Mouse (Mus musculus) midbrain, postnatal 0 days (tissue): ENCODE data around the gene Olfr937. TPM values are rescaled to one million over a fixed set of nuclear protein-coding genes. Genes with fewer than 3 reads are reported as not detected.

Experiments used
- ATAC-seq: fragments of 200-750 bp; cut with Nextera tagmentation; 2 replicates; pipeline ENCODE4 v1.8.0; 2017; ENCODE audit warnings: moderate number of reproducible peaks, mild to moderate bottlenecking, moderate TSS enrichment, moderate library complexity; ENCODE audit not compliant: low FRiP score
- DNase-seq: peaks from one replicate; pipeline ENCODE4 v3.0.0-alpha.2; 2015; ENCODE audit warnings: low spot score
- H3K27ac ChIP-seq: fragments of 300-500 bp; sonication (generic); 2 replicates; pipeline ENCODE4 v1.5.1; 2014; ENCODE audit warnings: low read depth, mild to moderate bottlenecking, low read length, mixed read lengths
- H3K27me3 ChIP-seq: fragments of 300-500 bp; sonication (generic); 2 replicates; pipeline ENCODE4 v1.6.1; 2014; ENCODE audit warnings: low read length, control low read depth, mixed read lengths; ENCODE audit not compliant: insufficient read depth
- H3K36me3 ChIP-seq: fragments of 300-500 bp; sonication (generic); 2 replicates; pipeline ENCODE4 v1.6.1; 2014; ENCODE audit warnings: low read length, control low read depth, mixed read lengths; ENCODE audit not compliant: insufficient read depth
- H3K4me1 ChIP-seq: fragments of 300-500 bp; sonication (generic); 2 replicates; pipeline ENCODE4 v1.6.1; 2014; ENCODE audit warnings: mild to moderate bottlenecking, control low read depth, antibody characterized with exemption, low read length, mixed read lengths; ENCODE audit not compliant: insufficient read depth
- H3K4me2 ChIP-seq: fragments of 300-500 bp; sonication (generic); 2 replicates; pipeline ENCODE4 v1.6.1; 2014; ENCODE audit warnings: low read depth, mild to moderate bottlenecking, low read length, mixed read lengths; ENCODE audit not compliant: poor library complexity, severe bottlenecking
- H3K4me3 ChIP-seq: fragments of 300-500 bp; sonication (generic); 2 replicates; pipeline ENCODE4 v1.5.1; 2014; ENCODE audit warnings: low read depth, mild to moderate bottlenecking, low read length, moderate library complexity
- H3K9ac ChIP-seq: fragments of 300-500 bp; sonication (generic); replicated peaks from 2 replicates; pipeline ENCODE4 v1.6.1; 2014; ENCODE audit warnings: mild to moderate bottlenecking, low read length, moderate library complexity, mixed read lengths; ENCODE audit not compliant: poor library complexity, severe bottlenecking
- H3K9me3 ChIP-seq: fragments of 300-500 bp; sonication (generic); 2 replicates; pipeline ENCODE4 v1.6.1; 2016; ENCODE audit warnings: low read length, control low read depth
- CTCF ChIP-seq: IDR thresholded peaks from 2 replicates; pipeline ENCODE4 v1.5.1; 2016; ENCODE audit warnings: antibody characterized with exemption, mild to moderate bottlenecking
- WGBS: fragments of 180-500 bp; shearing (Covaris S2); extraction: QIAGEN DNeasy Blood & Tissue Kit; methylation state at CpG from one replicate; pipeline ENCODE4 v1.1.7; 2014; 5-methylcytosine and 5-hydroxymethylcytosine counted together
- microRNA-seq: library from miRNA; unstranded; fragments of <30 nt; microRNA quantifications from one replicate; pipeline ENCODE4, GENCODE M21; 2016; ENCODE audit warnings: borderline number of aligned reads
- polyA plus RNA-seq: library from polyadenylated mRNA; unstranded; fragments of >200 nt; fragmentation: Nextera tagmentation; extraction: Ambion mirVana; gene quantifications from 2 replicates; pipeline ENCODE4 v1.2.1, GENCODE M21; 2015
- total RNA-seq: library from RNA; depleted of rRNA; stranded (reverse); fragments of >200 nt; gene quantifications from 2 replicates; pipeline ENCODE4 v1.2.3, GENCODE M21; 2014; rRNA removed

Olfr937 gene
- total RNA-seq = not detected in 2 replicates
- polyA plus RNA-seq = not detected in 2 replicates

- H3K27ac ChIP-seq = no peak within 1 kb of the TSS
- 85% methylated on average over 1 of the region's 1 CpGs for WGBS
- H3K27me3 ChIP-seq = no peaks in the 10 kb centered on the region
Observed at GRCm38 (mm10) chr9:39064851-39065250, at the start of gene Olfr937. TSS of gene Olfr937 (minus strand) at chr9:39064951.

GRCm38 (mm10) chr9:39078787-39079186 lies 14.0 kb upstream of the Olfr937 start, which contains the start of gene Olfr938:
TSS of gene Olfr938 (minus strand) at chr9:39078887.
- Histone ChIP-seq H3K36me3 (no peaks in the 10 kb centered on the region), H3K9ac (no peak within 1 kb of the TSS), H3K4me1 (no peaks in the 10 kb centered on the region), H3K4me3 (no peak within 1 kb of the TSS), H3K9me3 (no peaks in the 10 kb centered on the region), H3K27ac (no peak within 1 kb of the TSS), H3K27me3 (no peaks in the 10 kb centered on the region), H3K4me2 (no peak within 1 kb of the TSS)
- DNase-seq = no peak
- 88% methylated on average over 2 of the region's 2 CpGs for WGBS
- no peak for ATAC-seq
- TF ChIP-seq CTCF = no peak

More at GRCm38 (mm10) chr9:39064851-39065250, at the start of gene Olfr937:
- H3K9me3 ChIP-seq = no peaks in the 10 kb centered on the region
- DNase-seq (no peak), ATAC-seq (no peak)
- H3K9ac ChIP-seq = no peak within 1 kb of the TSS
- no peak within 1 kb of the TSS for H3K4me2 ChIP-seq
- TF ChIP-seq CTCF = no peak
- H3K4me3 ChIP-seq = no peak within 1 kb of the TSS
- no peaks in the 10 kb centered on the region for H3K36me3 ChIP-seq
- H3K4me1 ChIP-seq = no peaks in the 10 kb centered on the region

GRCm38 (mm10) chr9:39023277-39023676 lies 41.5 kb downstream of the Olfr937 start, which contains the start of gene Olfr146:
TSS of gene Olfr146 (minus strand) at chr9:39023377.
- H3K27ac ChIP-seq = no peak within 1 kb of the TSS
- no peak within 1 kb of the TSS for H3K9ac ChIP-seq
- no peaks in the 10 kb centered on the region for H3K27me3 ChIP-seq
- H3K4me2 ChIP-seq = no peak within 1 kb of the TSS
- 89% methylated on average over 1 of the region's 1 CpGs for WGBS
- no peaks in the 10 kb centered on the region for H3K9me3 ChIP-seq
- no peak for TF ChIP-seq CTCF
- H3K36me3 ChIP-seq = no peaks in the 10 kb centered on the region
- DNase-seq (no peak), ATAC-seq (no peak)
- H3K4me1 ChIP-seq = no peaks in the 10 kb centered on the region
- H3K4me3 ChIP-seq = no peak within 1 kb of the TSS

Small RNA genes lying within 50 kb of the gene (microRNA-seq; reads per million reads assigned to microRNA genes)
- gene Gm25032 (not detected), gene Gm25529 (not detected)

Other genes with a start within 250 kb of the Olfr937 start
- gene Olfr923, start 238.4 kb downstream of the Olfr937 start, total RNA-seq = not detected in 2 replicates
- gene Olfr923, start 238.4 kb downstream of the Olfr937 start, polyA plus RNA-seq = not detected in 2 replicates
- gene Olfr924, start 220.5 kb downstream of the Olfr937 start, total RNA-seq = not detected in 2 replicates
- not detected in 2 replicates for gene Olfr924, start 220.5 kb downstream of the Olfr937 start, polyA plus RNA-seq
- not detected in 2 replicates for gene Olfr26, start 209.9 kb downstream of the Olfr937 start, total RNA-seq
- gene Olfr26, start 209.9 kb downstream of the Olfr937 start, polyA plus RNA-seq = not detected in 2 replicates
- not detected in 2 replicates for gene Olfr926, start 187.8 kb downstream of the Olfr937 start, total RNA-seq
- gene Olfr926, start 187.8 kb downstream of the Olfr937 start, polyA plus RNA-seq = not detected in 2 replicates
- not detected in 2 replicates for gene Olfr930, start 135.1 kb downstream of the Olfr937 start, total RNA-seq
- gene Olfr930, start 135.1 kb downstream of the Olfr937 start, polyA plus RNA-seq = not detected in 2 replicates
- gene Olfr933, start 92.6 kb downstream of the Olfr937 start, total RNA-seq = not detected in 2 replicates
- gene Olfr933, start 92.6 kb downstream of the Olfr937 start, polyA plus RNA-seq = not detected in 2 replicates
- not detected in 2 replicates for gene Olfr934, start 76.6 kb downstream of the Olfr937 start, total RNA-seq
- not detected in 2 replicates for gene Olfr934, start 76.6 kb downstream of the Olfr937 start, polyA plus RNA-seq
- not detected in 2 replicates for gene Olfr935, start 65.3 kb downstream of the Olfr937 start, total RNA-seq
- gene Olfr935, start 65.3 kb downstream of the Olfr937 start, polyA plus RNA-seq = not detected in 2 replicates
- gene Olfr146, start 41.6 kb downstream of the Olfr937 start, total RNA-seq = not detected in 2 replicates
- gene Olfr146, start 41.6 kb downstream of the Olfr937 start, polyA plus RNA-seq = not detected in 2 replicates
- not detected in 2 replicates for gene Olfr938, start 13.9 kb upstream of the Olfr937 start, total RNA-seq
- gene Olfr938, start 13.9 kb upstream of the Olfr937 start, polyA plus RNA-seq = not detected in 2 replicates
- gene Olfr27, start 63.2 kb upstream of the Olfr937 start, total RNA-seq = not detected in 2 replicates
- gene Olfr27, start 63.2 kb upstream of the Olfr937 start, polyA plus RNA-seq = not detected in 2 replicates
- gene Olfr943, start 101.4 kb upstream of the Olfr937 start, total RNA-seq = not detected in 2 replicates
- gene Olfr943, start 101.4 kb upstream of the Olfr937 start, polyA plus RNA-seq = not detected in 2 replicates
- not detected in 2 replicates for gene Olfr944, start 137.0 kb upstream of the Olfr937 start, total RNA-seq
- not detected in 2 replicates for gene Olfr944, start 137.0 kb upstream of the Olfr937 start, polyA plus RNA-seq
- not detected in 2 replicates for gene Olfr1537, start 185.0 kb upstream of the Olfr937 start, total RNA-seq
- not detected in 2 replicates for gene Olfr1537, start 185.0 kb upstream of the Olfr937 start, polyA plus RNA-seq
- not detected in 2 replicates for gene Olfr945, start 211.9 kb upstream of the Olfr937 start, total RNA-seq
- not detected in 2 replicates for gene Olfr945, start 211.9 kb upstream of the Olfr937 start, polyA plus RNA-seq